Mouse (Mus musculus): ENCODE data around the gene Mapre1. TPM values are rescaled to one million over a fixed set of nuclear protein-coding genes. Genes with fewer than 3 reads are reported as not detected.
"Not testable (repeated sequence)": the region's sequence is repeated elsewhere in the genome, so short reads cannot be mapped to it uniquely, and the experiment has no call there.

The Mapre1 gene
- 243 and 263 TPM in 2 replicates for polyA plus RNA-seq (2014; fragmentation: Nextera tagmentation; extraction: Ambion mirVana)

DNA sequence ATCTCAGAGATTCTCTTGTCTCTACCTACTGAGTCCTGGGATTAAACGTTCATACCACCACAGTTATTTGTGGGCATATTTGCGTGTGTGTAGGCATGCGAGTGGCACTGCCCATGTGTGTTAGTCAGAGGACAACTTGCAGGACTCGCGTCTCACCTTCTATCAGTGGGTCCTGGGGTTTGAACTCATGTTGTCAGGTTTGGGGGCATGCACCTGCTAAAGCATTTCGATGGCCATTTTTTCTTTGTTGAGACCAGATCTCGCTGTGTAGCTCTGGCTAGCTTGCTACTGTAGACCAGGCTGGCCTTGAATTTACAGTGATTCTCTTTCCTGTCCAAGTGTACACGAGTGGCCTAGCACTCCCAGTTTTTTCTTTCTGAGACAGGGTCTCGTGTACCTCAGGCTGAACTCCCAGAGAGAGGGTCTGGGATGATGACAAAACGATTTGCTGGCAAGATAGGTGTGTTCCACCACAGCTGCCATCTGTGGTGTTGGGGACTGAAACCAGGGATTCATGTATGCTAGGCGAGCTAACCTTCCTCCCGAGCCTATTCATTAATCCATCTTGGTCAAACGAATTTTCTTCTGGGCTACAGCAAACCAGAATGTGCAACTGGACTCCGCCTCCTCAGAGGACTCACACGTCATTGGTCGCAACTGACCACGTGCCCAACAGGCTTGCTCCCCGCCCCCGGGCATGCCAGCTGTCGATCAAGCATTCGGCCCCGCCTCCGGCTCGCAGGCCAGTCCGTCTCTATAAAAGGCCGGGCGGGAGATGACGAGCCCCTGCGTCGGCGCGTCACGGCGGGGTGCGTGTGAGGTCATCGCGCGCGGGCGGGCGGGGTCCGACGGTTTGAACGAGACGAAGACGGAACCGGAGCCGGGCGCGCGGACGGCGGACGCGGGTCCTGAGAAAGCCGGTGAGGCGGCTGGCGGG is at the start of gene Mapre1:
Gene Mapre1 (plus strand): TSS at position 775 of the 937 bp plus-strand sequence.
- H3K27ac ChIP-seq (ENCODE audit: low read length) = peak within 1 kb of the TSS; percentile 92
- no peaks in the 10 kb centered on the region for H3K9me3 ChIP-seq (ENCODE audit: control insufficient read depth, low read depth, low read length)
- H3K27me3 ChIP-seq (ENCODE audit: control insufficient read depth, insufficient read depth, low read length) = no peaks in the 10 kb centered on the region
- peak within 1 kb of the TSS; percentile 65 for H3K4me3 ChIP-seq (ENCODE audit: low read depth, low read length)
- peak within 1 kb of the TSS; percentile 87 for H3K9ac ChIP-seq (replicated peaks; ENCODE audit: low read depth, low read length)
- peak within 1 kb of the TSS; percentile 85 for H3K4me2 ChIP-seq (replicated peaks; ENCODE audit: low read depth, low read length)
- ATAC-seq (ENCODE audit: insufficient number of reproducible peaks, insufficient read depth, low FRiP score, low read depth) = peak; percentile 98
- H3K4me1 ChIP-seq (ENCODE audit: control insufficient read depth, insufficient read depth, low read length) = peaks cover 11% of the 10 kb centered on the region
- 11% methylated on average over 58 of the region's 58 CpGs for WGBS
- 0 out of 2 replicates have a peak, but pooled peaks cover 3% of the 10 kb centered on the region for H3K36me3 ChIP-seq (ENCODE audit: control insufficient read depth, insufficient read depth, low read length)

DNA sequence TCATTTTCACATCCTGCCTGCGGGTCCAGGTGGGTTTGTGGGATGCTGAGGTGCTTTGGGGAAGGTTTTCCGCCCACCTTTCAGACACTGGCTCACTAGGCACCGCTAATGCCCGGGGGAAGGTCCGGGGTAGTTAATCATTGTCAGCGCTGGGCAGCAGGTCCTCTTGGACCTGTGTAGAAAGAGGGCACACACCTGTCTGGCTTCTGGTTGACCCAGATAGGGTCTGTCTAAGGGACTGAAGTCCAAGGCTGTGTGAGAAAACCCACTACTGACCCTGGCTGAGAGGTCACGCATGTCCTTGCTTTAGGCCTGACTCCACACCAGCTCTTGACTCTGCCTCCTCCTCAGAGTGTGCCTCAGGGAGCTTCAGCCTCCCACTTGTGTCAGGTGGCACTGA is 47.7 kb upstream of the Mapre1 start:
- H3K27ac ChIP-seq (ENCODE audit: low read length); H3K9ac ChIP-seq (replicated peaks; ENCODE audit: low read depth, low read length); ATAC-seq (ENCODE audit: insufficient number of reproducible peaks, insufficient read depth, low FRiP score, low read depth); H3K4me2 ChIP-seq (replicated peaks; ENCODE audit: low read depth, low read length); H3K4me1 ChIP-seq (ENCODE audit: control insufficient read depth, insufficient read depth, low read length); H3K36me3 ChIP-seq (ENCODE audit: control insufficient read depth, insufficient read depth, low read length); H3K9me3 ChIP-seq (ENCODE audit: control insufficient read depth, low read depth, low read length); H3K4me3 ChIP-seq (ENCODE audit: low read depth, low read length); H3K27me3 ChIP-seq (ENCODE audit: control insufficient read depth, insufficient read depth, low read length): not testable (repeated sequence)
- 81% methylated on average over 6 of the region's 7 CpGs for whole genome bisulfite sequencing

DNA sequence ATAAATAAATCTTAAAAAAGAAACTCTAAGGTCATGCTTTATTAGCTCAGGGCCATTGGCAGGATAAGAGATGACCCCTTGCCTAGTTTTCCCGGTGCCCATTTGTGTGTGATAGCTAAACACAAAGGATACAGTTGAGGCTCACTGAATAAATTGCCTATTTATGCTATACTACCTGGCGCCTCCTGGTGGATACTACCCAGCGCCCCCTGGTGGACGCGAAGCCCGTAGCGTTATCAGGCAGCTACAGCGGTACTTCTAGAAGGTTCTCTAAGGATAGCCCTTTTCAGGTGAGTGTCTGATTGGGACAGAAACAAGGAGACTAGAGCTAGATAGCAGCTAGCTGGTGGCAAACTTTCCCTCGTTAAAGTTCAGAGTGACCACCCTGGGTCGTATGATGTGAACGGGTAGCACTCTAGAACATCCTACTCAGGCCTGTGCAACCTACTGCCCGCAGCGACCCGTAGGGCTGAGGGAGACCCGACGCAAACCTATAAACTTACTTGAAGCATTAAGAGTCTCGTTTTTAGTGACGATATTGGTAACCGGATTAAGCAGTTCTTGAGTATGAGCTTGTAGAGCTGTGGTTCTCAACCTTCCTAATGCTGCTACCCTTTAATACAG is 46.5 kb upstream of the Mapre1 start:
- H3K9me3 ChIP-seq (ENCODE audit: control insufficient read depth, low read depth, low read length) = no peaks in the 10 kb centered on the region
- no peak overlapping the region for H3K4me3 ChIP-seq (ENCODE audit: low read depth, low read length)
- no peaks in the 10 kb centered on the region for H3K4me1 ChIP-seq (ENCODE audit: control insufficient read depth, insufficient read depth, low read length)
- no peak overlapping the region for H3K9ac ChIP-seq (replicated peaks; ENCODE audit: low read depth, low read length)
- H3K36me3 ChIP-seq (ENCODE audit: control insufficient read depth, insufficient read depth, low read length) = no peaks in the 10 kb centered on the region
- H3K27me3 ChIP-seq (ENCODE audit: control insufficient read depth, insufficient read depth, low read length) = no peaks in the 10 kb centered on the region
- no peak overlapping the region for H3K27ac ChIP-seq (ENCODE audit: low read length)
- ATAC-seq (ENCODE audit: insufficient number of reproducible peaks, insufficient read depth, low FRiP score, low read depth) = no peak
- WGBS = 66% methylated on average over 19 of the region's 19 CpGs
- H3K4me2 ChIP-seq (replicated peaks; ENCODE audit: low read depth, low read length) = no peak overlapping the region

DNA sequence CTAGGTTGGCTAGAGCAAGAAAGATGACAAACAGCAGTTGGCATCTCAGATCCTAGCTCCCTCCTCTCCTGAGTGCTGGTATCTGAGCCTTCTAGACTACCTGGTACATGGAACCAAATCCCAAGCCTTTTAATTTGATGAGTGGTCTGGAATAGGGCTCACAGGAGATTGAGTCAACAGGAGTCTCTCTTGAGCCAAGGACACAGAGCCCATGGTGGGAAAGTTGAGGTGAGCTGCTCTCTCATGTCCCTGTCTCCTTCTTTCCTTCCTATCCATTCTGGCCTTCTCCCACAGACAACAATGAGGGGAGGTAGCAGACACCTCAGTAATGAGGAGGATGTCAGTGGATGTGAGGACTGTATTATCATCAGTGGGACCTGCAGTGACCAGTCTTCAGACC is 44.7 kb upstream of the Mapre1 start, which contains the start of gene Dnmt3c:
Gene Dnmt3c (plus strand): TSS at position 301 of the 400 bp plus-strand sequence.
- no peaks in the 10 kb centered on the region for H3K36me3 ChIP-seq (ENCODE audit: control insufficient read depth, insufficient read depth, low read length)
- no peaks in the 10 kb centered on the region for H3K4me1 ChIP-seq (ENCODE audit: control insufficient read depth, insufficient read depth, low read length)
- H3K9ac ChIP-seq (replicated peaks; ENCODE audit: low read depth, low read length) = no peak within 1 kb of the TSS
- H3K9me3 ChIP-seq (ENCODE audit: control insufficient read depth, low read depth, low read length) = no peaks in the 10 kb centered on the region
- no peak within 1 kb of the TSS for H3K27ac ChIP-seq (ENCODE audit: low read length)
- H3K4me2 ChIP-seq (replicated peaks; ENCODE audit: low read depth, low read length) = no peak within 1 kb of the TSS
- ATAC-seq (ENCODE audit: insufficient number of reproducible peaks, insufficient read depth, low FRiP score, low read depth) = no peak
- H3K4me3 ChIP-seq (ENCODE audit: low read depth, low read length) = no peak within 1 kb of the TSS
- no peaks in the 10 kb centered on the region for H3K27me3 ChIP-seq (ENCODE audit: control insufficient read depth, insufficient read depth, low read length)

DNA sequence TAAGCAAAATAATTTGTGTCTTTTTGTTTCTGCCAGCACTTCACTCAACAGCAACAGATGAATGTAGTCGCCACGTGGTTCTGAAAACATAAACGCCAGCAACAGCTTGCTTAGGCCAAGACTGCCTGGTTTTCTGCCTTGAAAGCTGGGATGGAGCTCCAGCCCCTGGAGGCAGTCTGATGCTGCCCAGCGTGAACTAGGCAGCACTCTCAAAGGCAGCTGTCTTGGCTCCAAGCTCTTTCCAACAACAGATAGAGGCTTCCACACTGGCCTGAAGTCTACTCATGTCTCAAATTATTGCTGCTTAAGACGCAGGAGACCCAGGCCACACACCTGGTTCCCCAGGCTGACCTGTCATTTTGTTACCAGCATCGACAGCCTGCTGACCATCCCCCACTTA is 37.7 kb upstream of the Mapre1 start:
- Histone ChIP-seq H3K4me1 (ENCODE audit: control insufficient read depth, insufficient read depth, low read length) (no peaks in the 10 kb centered on the region), H3K4me2 (replicated peaks; ENCODE audit: low read depth, low read length) (no peak overlapping the region), H3K9ac (replicated peaks; ENCODE audit: low read depth, low read length) (no peak overlapping the region), H3K27ac (ENCODE audit: low read length) (no peak overlapping the region), H3K27me3 (ENCODE audit: control insufficient read depth, insufficient read depth, low read length) (no peaks in the 10 kb centered on the region), H3K9me3 (ENCODE audit: control insufficient read depth, low read depth, low read length) (no peaks in the 10 kb centered on the region), H3K36me3 (ENCODE audit: control insufficient read depth, insufficient read depth, low read length) (no peaks in the 10 kb centered on the region), H3K4me3 (ENCODE audit: low read depth, low read length) (no peak overlapping the region)
- WGBS = 44% methylated on average over 6 of the region's 6 CpGs
- ATAC-seq (ENCODE audit: insufficient number of reproducible peaks, insufficient read depth, low FRiP score, low read depth) = no peak

DNA sequence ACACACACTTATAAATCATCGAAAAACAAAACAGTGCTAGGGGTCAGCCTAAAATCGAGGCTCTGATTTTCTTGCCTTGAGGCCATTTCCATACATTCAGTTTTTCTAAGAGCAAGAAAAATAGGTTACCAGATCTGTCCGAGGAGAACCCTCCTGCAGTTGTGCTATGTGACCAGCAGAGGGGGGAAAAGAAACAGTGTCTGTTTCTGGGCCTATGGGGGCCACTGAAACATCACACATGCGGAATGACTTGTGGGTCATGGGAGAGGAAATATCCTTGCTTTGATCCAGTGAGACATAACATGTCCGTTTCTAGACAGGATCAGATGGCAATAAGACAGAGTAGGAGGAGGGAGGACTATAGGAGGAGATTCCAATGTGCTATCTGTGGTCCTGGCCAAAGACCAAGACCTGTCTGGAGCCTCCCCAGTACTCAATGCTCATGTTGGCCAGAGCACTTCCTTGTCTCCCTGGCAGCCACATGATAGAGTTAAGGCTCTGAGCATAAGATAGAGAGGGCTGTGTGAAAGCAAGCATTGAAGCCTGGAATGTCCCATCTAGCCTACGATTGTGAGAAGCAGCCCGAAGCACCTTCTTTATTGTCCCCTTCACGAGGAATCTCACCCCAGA is 30.3 kb upstream of the Mapre1 start:
- no peak overlapping the region for H3K4me3 ChIP-seq (ENCODE audit: low read depth, low read length)
- 48% methylated on average over 8 of the region's 8 CpGs for WGBS
- H3K4me1 ChIP-seq (ENCODE audit: control insufficient read depth, insufficient read depth, low read length) = 0 out of 2 replicates have a peak, but pooled peaks cover 2% of the 10 kb centered on the region
- no peak overlapping the region for H3K9ac ChIP-seq (replicated peaks; ENCODE audit: low read depth, low read length)
- no peaks in the 10 kb centered on the region for H3K9me3 ChIP-seq (ENCODE audit: control insufficient read depth, low read depth, low read length)
- H3K27me3 ChIP-seq (ENCODE audit: control insufficient read depth, insufficient read depth, low read length) = no peaks in the 10 kb centered on the region
- no peaks in the 10 kb centered on the region for H3K36me3 ChIP-seq (ENCODE audit: control insufficient read depth, insufficient read depth, low read length)
- H3K27ac ChIP-seq (ENCODE audit: low read length) = no peak overlapping the region
- H3K4me2 ChIP-seq (replicated peaks; ENCODE audit: low read depth, low read length) = no peak overlapping the region
- ATAC-seq (ENCODE audit: insufficient number of reproducible peaks, insufficient read depth, low FRiP score, low read depth) = no peak

DNA sequence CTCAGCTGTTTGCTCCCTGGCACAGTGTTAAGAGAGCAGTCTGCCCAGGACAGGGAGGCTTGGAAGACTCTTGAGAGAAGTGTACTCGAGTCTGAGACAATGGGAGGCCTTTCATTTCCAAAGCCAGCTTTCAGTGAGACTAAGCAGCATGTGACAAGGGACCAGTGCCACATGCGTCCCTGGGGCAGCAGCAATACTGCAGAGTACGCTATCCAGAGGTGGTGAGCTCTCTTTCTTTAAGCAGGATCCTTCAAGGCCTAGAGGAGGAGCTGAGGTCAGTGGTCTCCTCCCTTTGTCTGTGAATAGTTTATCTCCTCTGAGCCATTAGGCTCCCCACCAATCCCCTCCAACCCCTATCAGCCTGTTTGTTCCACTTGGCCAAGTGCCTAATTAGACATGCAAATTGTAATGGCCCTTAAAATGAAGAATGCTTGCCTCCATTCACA is 28.4 kb upstream of the Mapre1 start:
- H3K27ac ChIP-seq (ENCODE audit: low read length) = no peak overlapping the region
- H3K4me3 ChIP-seq (ENCODE audit: low read depth, low read length) = no peak overlapping the region
- H3K36me3 ChIP-seq (ENCODE audit: control insufficient read depth, insufficient read depth, low read length) = no peaks in the 10 kb centered on the region
- H3K9me3 ChIP-seq (ENCODE audit: control insufficient read depth, low read depth, low read length) = no peaks in the 10 kb centered on the region
- no peaks in the 10 kb centered on the region for H3K27me3 ChIP-seq (ENCODE audit: control insufficient read depth, insufficient read depth, low read length)
- 56% methylated on average over 3 of the region's 3 CpGs for WGBS
- no peak overlapping the region for H3K4me2 ChIP-seq (replicated peaks; ENCODE audit: low read depth, low read length)
- H3K9ac ChIP-seq (replicated peaks; ENCODE audit: low read depth, low read length) = no peak overlapping the region
- H3K4me1 ChIP-seq (ENCODE audit: control insufficient read depth, insufficient read depth, low read length) = 0 out of 2 replicates have a peak, but pooled peaks cover 2% of the 10 kb centered on the region
- no peak for ATAC-seq (ENCODE audit: insufficient number of reproducible peaks, insufficient read depth, low FRiP score, low read depth)

DNA sequence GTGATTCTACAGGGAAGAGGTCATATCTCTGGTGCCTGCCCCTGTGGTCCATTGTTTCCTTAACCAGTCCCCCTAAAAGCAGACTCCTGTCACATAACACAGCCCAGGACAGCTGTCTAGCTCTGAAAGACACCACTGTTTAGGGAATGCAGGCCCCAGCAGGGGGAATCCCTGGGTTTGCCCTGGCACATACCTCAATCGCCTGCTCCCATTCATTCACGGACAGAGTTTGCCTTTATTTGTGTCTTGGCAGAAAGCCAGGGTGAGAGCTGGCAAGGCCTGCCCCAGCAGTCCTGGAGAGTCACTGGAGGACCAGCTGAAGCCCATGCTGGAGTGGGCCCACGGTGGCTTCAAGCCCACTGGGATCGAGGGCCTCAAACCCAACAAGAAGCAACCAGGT is 27.8 kb upstream of the Mapre1 start:
- H3K36me3 ChIP-seq (ENCODE audit: control insufficient read depth, insufficient read depth, low read length) = no peaks in the 10 kb centered on the region
- no peak overlapping the region for H3K27ac ChIP-seq (ENCODE audit: low read length)
- no peak overlapping the region for H3K4me2 ChIP-seq (replicated peaks; ENCODE audit: low read depth, low read length)
- H3K4me3 ChIP-seq (ENCODE audit: low read depth, low read length) = no peak overlapping the region
- H3K9me3 ChIP-seq (ENCODE audit: control insufficient read depth, low read depth, low read length) = no peaks in the 10 kb centered on the region
- ATAC-seq (ENCODE audit: insufficient number of reproducible peaks, insufficient read depth, low FRiP score, low read depth) = peak; percentile 60; the same call in 1 of the 2 replicates
- no peaks in the 10 kb centered on the region for H3K27me3 ChIP-seq (ENCODE audit: control insufficient read depth, insufficient read depth, low read length)
- WGBS = 47% methylated on average over 4 of the region's 4 CpGs
- H3K9ac ChIP-seq (replicated peaks; ENCODE audit: low read depth, low read length) = 0 out of 2 replicates have a peak overlapping the region, but pooled peaks have one; percentile 10
- H3K4me1 ChIP-seq (ENCODE audit: control insufficient read depth, insufficient read depth, low read length) = 0 out of 2 replicates have a peak, but pooled peaks cover 2% of the 10 kb centered on the region

Measured in stomach, embryonic 14.5 days (tissue).